Mouse (Mus musculus): ENCODE results near the gene Cs.

- TF ChIP-seq CTCF (IDR thresholded peaks at IDR 0.05; ENCODE audit: insufficient read depth, low read length) (no peak), POLR2A (IDR thresholded peaks at IDR 0.05; ENCODE audit: borderline replicate concordance, extremely low read depth, low read depth, low read length) (no peak)
Observed at GRCm38 (mm10) chr10:128377940-128378448, 40.5 kb downstream of the Cs start.
